Mouse (Mus musculus): Measurements from ENCODE around the gene Akap13.

GRCm38 (mm10) chr7:75474564-75475150, 19.3 kb downstream of the Akap13 start:
- no peak for TF ChIP-seq POLR2A (IDR thresholded peaks at IDR 0.05; ENCODE audit: extremely low read depth, insufficient read depth, low read length)
- no peak for TF ChIP-seq CTCF (IDR thresholded peaks at IDR 0.05; ENCODE audit: low read depth, low read length)
